Mouse (Mus musculus) E14TG2a.4 (cell line): Measurements from ENCODE around the gene Rabep2.

ENCODE experiments used
- CTCF ChIP-seq: conservative IDR thresholded peaks from 2 replicates; pipeline ENCODE4 v1.5.1; 2014; ENCODE audit warnings: low read length
- NANOG ChIP-seq: IDR thresholded peaks from 2 replicates; pipeline ENCODE4 v1.6.1; 2014; ENCODE audit warnings: borderline replicate concordance, low read length, mixed read lengths

DNA sequence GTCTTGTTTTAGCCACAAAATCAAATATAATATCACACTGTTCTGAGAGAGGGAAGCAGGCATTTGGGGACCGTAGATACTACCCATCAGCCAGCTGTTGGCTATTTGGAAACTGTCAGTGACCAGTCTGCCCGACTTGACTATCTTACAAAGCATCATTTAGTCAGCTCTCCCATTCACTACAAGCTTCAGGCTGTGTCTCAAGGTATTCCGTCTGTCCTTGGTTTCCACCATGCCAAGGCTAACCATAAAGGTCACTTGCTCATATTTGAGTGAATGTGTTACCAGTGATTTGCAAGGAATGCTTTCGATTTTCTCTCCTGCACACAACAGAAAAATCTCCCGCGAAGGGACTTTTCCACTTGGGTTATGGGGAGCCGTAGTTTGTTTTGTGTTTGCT is 6.2 kb downstream of the Rabep2 start:
- TF ChIP-seq CTCF (no peak), NANOG (no peak)
